Mouse (Mus musculus) yolk sac, embryonic 10.5 days (tissue): ENCODE measurements around the gene Fbxl17.
A peak's percentile ranks its signal among the peaks of the same experiment; 100 is the strongest.

Experiments
- DNase-seq: peaks from one replicate; pipeline ENCODE4 v3.0.0-alpha.2; 2017; ENCODE audit warnings: low spot score

Gene Fbxl17

DNA sequence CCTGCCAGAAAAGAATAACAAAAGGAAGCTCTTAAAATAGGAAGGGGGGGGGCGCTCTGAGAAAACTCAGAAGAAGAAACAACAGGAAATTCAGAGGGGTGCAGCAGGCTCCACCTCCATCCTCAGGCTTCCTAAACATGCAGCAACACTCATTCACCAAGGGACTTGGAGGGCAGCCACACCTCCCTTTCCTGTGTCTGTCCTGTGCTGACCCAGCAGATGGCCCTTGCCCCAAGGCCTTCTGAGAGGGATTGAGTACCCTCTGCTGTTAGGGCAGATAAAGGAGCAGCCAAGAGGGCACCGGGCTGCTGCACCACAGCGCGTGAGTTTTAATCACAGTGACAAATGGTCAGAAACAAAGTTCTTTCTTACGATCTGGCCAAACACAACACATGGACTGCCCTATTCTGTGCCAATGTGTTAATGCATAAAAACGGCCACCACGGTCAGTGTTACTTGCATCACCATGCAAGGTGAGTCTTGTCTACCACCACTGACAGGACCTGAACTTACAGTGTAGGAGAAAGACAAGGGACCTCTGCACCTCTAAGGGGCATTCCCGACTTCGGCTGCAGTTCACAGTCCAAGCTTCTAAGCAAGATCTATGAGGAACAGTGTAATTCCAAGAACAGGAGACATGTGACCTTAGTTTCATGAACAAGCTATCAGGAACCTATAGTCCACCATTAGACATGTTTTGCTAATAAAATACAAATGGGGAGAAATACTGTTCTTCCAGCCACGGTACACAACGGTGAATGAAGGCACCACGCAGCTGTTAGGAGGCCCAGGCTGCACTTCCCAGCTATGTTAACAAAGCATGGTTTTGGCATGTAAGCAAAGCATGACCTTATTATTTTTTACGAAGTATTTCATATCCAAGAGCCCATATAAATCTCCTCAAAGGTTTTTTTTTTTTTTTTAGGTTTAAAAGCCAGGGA, 96.8 kb downstream of the Fbxl17 start:
- peak; percentile 21 for DNase-seq

DNA sequence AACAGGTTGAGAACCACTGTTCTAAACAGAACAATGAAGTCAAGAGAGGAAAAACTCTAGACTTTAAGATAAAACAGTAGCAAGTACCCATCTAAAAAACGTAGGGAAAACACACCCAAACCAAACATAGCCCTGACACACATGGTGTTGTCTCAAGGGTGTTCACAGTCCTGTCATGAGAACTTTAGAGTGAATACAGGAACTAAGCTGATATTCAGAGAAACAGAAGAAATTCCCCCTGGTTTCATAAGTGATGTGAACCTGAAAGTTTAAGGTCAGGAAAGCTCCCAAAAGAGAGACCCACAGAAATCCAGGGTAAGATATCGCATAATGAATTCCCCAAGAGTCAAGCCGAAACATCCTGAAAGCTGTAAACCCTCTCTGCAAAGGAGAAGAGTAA, 97.6 kb downstream of the Fbxl17 start:
- DNase-seq: no peak

DNA sequence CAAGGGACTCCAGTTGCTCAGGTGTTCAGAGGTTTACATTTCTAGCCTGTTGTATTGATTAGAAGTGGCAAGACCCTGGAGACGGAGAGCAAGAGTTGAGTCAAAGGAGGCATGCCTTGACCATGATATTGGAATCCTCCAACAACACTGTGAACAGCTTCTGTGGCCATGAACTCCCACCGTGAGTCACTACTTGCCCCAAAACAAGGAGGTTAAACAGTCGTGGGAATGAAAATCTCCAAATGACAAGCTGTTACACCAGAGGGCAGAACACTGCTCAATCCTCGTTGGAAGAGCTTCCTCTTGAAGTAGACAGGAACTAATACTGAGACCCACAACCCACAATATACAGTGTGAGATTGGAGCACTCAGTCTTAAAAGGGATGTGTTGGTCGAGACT, 99.2 kb downstream of the Fbxl17 start:
- DNase-seq: no peak

DNA sequence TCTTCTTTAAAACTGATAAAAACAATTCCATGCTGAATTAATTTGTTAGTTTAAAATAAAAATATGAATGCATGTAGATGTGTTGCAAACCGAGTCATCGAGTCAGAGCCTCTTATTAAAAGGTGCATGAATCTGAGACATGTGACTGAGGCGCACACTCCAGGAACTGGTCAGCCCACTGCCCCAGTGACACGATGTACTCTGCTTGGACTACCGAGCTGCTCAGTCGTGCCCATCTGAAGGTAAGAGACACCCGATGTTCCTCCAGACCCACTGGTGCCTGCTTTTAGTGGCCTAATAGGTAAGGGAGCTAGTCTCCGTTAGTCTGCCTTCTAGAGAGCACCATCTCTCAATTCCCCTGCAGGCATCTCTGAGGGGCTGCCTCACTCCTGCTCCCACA, 100.0 kb downstream of the Fbxl17 start:
- DNase-seq: no peak

DNA sequence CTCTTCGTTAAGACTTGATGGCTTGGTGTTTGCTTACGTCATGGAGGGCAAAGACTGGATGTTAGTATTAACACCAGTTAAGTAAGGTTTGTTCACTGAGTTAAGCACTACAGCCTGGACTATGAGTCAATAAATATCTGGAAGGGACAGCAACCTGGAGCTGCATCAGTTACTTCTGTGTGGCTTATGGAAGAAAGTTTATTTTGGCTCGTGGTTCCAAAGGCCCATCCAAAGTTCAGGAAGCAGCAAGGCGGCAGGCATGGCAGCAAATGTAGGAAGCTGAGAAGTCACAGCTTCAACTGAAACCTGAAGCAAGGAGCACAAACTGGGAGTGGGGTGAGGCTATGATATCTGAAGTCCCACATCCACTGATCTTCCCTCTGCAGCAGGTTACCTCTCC, 108.3 kb downstream of the Fbxl17 start:
- no peak for DNase-seq

DNA sequence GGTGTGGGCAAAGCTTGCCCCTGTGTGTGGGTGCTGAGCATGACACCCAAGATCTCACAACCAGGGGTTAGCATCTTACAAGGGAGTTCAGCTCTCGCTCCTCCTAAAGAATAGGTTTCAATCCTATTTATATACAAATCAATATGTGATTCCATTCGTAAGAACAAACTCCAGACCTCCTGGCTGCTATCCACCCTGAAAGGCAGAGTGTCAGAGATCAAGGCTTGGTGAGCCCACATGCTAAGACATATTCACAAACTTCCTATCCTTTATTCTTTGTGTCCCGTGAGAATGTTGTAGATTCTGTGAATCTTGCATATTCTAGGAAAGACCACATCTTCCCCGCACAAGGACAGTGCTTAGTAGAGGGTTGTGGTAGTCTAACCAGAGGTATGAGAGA, 108.9 kb downstream of the Fbxl17 start:
- no peak for DNase-seq

DNA sequence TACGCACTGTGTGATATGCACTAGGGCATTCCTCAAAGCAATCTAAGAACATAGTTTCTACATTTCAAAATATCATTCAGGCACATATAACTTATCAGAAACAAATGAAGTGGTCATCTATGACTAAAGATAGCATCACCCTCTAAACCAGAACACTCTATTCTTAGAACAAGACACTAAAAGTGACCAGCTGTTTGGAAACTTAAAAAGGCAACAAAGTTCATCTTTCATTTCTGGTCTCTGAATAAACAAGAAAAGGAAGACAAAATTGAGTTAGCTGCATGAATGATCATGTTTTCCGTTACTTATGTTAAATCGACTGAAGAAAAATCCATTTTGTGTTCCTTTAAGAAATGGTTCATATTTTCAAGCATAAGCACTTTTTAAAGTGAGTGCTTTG, 128.8 kb downstream of the Fbxl17 start:
- DNase-seq: no peak

DNA sequence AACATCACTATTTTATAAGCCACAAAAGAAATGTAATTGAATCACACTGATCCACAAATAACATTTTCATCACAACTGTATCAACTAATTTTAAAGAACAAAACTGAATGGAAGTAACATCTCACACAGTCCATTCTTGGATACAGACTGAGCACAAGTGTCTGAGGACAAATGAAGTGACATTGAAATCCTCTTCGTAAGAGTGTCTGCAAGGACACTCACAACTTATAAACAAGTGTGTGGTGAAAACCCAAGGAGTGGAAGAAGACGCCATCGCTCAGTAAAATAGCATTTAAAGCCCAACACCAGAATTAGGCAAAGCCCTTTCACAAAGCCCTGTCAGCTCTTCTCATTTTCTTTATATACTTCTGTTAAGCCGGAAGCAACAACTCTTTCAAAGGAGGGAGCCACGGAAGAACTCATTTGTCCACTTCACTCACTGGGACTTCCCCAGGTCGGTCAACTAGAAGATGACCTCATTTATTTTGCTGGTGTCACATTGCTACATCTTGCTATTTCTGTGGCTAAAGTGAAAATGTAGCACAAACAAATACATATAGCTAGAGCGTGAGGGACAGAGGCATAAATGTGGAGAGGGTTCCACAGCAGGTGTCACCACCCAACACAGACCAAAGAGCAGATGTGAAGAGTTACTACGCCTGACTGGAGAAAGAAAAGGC, 130.0 kb downstream of the Fbxl17 start:
- DNase-seq: no peak

DNA sequence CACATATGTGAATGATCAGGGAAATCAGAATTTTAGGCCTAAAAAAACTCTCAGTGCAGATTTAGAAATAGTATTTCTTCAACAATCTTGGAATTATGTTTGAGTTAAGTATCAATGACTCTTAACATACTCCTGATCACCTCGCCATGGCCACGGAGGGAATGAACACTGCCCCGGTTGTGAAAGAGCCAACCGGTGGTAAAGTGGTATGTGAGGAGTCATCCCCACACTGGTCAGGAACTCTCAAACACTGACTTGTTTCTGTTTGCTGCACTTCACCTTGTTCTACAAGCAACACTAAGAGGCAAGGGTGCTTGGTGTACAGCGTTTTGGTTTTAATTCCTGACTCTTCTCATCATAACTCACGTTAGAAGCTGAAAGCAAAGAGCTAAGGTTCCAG, 132.3 kb downstream of the Fbxl17 start:
- DNase-seq: no peak

DNA sequence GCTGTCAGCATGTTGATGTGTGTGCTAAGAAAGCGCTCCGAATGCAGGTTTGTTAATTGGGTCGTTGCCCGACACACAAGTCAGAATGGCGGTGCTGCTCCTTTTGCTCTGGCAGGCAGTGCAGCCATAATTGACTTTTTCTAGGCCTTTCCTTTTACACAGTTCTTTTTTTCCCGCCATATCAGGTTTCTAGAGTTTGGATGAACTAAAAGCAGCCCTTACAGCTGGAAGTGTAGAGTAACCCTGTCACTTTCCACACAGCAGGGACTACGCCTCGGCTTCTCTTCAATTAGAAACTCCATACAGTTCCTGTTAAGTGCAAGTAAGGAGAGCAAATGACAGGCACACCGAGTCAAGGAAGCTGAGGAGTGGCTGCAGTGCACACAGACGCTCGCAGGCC, 133.8 kb downstream of the Fbxl17 start:
- no peak for DNase-seq

DNA sequence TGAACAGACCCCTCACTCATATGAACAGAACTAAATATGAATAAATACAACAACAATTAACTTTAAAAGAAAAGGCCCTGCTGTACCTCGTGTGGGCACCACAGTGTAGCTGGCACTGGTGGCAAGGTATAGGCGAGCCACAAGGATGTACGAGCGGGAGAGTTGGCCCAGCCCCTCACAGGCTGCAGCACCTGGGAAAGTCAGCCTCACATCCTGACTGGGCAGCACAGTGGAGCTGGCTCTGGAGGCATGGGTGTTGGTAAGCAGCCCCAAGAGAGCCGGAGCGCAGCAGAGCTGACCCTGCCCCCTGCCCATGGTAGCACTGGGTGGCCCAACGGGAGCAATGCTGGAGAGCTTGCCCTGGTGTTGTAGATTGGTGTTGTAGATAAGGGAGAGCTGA, 135.2 kb downstream of the Fbxl17 start:
- DNase-seq: no peak

DNA sequence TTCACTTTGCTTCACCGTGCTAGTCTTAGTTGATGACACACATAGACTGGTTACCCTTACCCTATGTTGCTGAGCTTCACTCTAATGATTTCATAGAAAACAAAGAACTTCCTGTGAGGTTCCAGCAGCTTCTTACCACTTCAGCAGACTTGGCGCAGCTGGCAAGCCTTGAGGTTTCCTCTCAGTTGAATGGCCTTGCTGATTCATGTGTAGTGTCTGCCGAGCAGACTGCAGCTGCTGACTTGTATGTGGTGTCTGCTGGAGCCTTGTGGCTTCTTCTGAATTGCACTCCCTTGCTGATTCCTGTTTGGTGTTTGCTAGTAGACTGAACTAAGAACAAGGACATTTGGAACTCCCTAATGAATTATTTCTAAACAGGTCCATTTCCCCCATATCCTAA, 137.6 kb downstream of the Fbxl17 start:
- DNase-seq: no peak

DNA sequence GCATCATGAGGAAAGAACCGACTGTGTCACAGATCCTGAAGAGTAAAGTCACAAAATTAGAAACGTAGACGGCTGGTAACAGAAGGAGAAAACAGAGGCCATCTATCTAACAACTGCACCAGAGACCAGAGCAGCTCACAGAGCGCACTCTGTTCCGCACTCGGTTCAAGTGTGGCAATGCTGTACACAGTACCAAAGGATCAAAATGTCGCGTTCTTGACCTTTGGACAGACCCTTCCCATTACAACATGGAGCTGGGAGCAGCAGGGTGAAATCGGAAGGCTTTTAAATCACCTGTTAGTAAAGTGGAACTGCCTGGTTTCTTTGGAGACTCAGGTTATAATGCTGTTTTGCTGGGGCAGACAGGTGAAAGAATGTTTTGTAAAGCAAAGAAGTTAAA, 138.1 kb downstream of the Fbxl17 start:
- DNase-seq: peak; percentile 47

DNA sequence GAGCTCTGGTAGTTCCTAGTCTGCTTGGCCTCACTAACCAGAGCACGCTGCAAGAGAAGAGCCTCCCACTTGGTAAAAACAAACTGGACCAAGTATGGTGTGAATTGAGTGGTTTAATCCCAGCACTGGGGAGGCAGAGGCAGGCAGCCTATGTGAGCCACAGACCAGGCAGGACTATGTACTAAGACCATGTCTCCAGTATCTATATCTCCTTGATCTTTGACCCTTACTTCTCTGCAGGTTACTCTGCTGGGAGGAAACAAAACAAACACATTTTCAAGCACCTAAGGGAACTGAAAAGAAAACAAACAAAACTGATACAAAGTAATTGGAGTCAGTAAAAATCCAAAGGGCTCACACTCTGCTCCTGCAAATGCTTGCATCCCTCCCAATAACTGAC, 141.0 kb downstream of the Fbxl17 start:
- DNase-seq: peak; percentile 52

DNA sequence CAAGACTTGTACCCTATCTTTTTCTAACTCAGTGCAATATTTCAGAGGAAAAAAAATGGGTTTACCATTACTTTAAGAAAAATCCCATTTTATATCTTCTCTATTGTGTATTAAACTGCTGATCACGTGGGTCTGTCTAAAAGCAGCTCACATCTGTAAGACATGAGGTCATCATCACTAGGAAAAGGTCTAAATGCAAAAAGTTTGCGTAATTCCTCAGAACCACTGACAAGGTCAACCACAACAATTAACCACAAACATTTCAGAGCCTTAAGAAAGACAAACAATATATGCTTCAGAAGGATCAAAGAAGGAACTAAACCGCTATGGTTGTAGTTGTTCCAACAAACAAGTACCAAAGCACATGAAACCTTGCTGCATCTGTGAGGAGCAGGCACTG, 143.6 kb downstream of the Fbxl17 start:
- no peak for DNase-seq

DNA sequence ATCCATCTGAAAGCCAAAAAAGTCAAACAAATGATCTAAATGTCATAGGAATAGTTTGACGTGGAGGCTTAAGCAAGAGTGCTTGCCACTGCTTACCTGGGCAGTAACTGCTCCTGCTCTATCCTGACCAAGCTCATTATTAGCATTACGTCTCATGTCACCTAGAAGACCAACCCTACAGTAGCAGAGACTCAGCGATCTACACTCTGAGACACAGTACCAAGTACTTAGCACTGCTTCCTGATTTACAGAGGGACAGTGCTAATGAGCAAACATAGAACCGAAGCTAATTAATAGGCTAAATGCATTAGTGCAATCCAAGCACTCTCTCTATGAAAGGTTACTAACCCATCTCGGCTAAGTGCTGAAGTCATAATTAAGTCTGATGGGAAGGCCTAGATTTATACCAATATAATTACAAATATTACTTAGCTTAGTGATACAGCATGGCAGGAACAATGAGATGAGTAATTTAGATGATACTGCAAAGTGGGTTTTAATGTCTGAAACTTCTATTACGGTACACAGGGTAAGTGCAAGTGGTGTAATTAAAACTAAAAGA, 147.1 kb downstream of the Fbxl17 start:
- DNase-seq: no peak

DNA sequence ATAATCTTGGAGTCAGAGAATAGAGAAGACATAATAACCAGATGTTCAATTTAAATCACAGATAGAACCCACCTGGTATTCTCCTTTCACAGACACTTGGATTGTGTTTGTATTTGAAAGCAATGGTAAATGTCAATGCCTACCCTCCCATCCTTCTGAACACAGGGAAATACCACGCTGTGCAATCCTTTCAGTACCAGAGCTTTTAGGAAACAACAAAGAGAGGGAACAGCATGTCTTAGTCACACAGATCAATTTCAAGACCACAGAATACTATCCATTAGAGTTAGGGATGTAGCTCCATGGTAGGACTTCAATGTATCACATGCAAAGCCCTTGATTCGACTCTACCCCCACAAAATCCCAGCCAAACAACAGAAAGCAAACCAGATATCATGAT, 148.1 kb downstream of the Fbxl17 start:
- DNase-seq: no peak

DNA sequence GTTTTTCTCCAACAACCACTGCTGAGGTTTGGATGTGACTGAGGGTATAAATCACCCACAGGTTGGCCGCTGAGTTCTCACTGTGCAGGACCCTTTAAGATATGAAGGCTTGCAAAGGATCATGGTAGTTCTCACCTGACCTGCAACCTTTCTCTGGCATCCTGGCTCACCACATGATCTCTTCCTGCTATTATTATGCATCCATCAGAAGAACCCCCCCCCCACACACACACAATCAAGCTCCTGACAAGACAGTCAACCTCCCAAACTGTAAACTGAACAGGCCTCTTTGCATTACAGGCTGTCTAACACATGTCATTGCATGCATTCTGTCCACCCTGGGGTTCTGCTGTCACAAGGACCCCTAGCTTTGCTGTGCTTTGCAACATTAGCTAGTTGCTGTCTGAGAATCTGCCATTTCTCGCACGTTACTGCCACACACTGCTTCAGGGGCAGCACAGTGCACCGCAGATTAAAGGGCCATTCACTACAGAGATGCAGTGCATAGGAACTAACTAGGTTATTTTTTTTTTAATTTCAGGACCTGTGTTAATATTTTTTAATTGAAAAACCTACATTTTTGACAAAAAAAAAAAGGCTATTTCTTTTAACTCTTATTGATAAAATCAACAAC, 148.8 kb downstream of the Fbxl17 start:
- DNase-seq: no peak

DNA sequence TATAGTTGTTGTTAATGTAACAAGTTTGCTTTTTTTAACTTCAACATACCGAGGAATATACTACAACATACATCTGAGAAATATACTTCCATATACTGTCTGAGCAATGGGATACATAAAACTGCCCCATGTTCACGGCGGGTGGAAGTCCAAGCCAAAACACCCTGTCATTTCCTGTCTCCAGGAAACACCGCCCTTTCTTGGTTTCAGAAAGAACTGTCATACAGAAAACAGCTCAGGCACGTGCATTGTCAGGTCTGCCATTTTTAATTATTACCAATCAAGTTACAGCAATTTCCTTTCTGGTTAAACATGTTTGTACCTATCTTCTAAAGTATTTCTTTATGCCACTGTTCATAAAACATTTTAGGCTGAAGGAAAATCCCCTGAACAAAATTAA, 155.7 kb downstream of the Fbxl17 start:
- DNase-seq: no peak

DNA sequence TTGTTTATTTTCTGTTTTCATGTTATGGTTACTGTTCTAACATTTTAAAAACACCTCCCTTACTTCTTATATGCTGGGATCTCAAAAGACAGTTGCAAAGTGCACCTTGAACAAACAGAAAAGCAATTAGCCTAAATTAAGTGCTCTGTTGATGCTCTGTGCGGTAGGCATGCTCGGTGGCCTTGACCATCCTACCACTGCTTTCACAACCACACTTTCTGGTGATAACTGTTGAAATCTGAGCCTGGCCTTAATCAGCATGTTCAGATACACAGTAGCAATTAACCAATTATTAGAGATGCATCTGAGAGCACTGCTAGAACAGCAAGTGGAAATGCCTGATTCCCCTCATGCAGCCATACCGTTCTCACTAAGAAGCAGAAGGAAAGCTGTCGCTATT, 156.7 kb downstream of the Fbxl17 start:
- no peak for DNase-seq

DNA sequence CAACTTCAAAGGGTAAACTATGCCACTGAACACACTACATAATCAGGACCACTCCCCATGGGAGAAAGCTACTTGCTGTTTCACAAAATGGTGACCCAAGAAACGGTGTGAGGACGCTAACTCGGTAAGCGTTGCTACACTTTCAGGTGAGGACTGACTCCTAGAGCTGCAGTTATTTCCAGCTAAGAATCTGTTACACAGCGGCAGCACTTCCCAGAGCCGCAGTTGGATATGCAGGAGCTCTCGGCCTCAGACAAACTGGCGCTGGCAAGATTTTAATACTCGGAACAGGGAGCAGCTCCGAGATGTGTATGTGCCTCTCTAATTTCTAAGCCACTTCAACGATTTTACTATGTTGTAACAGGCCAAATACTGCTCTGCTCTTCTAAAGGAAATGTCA, 157.4 kb downstream of the Fbxl17 start:
- no peak for DNase-seq

DNA sequence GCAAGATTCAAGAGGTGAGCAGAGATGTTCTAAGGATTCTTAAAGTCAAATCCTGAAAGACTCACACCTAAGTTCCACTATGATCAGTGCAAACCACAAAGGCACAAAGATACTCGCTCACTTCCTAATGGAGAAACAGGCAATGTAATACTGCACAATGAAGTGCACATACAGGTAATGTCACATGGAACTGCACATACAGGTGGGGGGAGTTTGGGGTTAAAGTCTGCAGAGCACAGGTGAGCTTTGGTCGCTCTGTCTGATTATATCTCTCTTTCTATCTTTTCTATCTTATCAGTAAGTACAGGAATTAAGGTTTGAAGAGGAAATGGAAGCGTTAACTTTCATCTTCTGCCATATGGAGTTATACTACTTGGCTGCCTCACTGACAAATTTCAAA, 158.6 kb downstream of the Fbxl17 start:
- no peak for DNase-seq

DNA sequence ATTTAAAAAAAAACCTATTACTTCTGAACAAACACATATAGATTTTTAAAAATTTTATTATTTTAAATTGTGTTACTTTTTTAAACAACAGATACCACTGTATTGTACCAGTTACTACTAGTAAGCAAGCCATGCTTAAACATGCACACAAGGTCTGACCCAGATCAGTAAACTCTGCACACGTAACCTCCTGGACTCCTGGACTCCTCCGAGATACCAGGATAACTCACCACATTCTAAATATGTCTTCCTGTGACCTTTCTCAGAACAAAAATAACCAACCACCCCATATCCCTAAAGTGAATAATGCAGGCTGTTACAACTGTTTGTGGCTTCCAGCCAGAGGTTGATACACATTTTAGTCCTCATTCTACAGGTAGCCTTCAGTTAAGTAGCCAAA, 170.9 kb downstream of the Fbxl17 start:
- no peak for DNase-seq
